Mouse (Mus musculus): ENCODE measurements around the gene Zscan29. TPM values are rescaled to one million over a fixed set of nuclear protein-coding genes. Genes with fewer than 3 reads are reported as not detected.
A peak's percentile ranks its signal among the peaks of the same experiment; 100 is the strongest.

Zscan29 gene
- polyA plus RNA-seq, 1 experiment from 2014 or later, result 15.6 TPM

DNA sequence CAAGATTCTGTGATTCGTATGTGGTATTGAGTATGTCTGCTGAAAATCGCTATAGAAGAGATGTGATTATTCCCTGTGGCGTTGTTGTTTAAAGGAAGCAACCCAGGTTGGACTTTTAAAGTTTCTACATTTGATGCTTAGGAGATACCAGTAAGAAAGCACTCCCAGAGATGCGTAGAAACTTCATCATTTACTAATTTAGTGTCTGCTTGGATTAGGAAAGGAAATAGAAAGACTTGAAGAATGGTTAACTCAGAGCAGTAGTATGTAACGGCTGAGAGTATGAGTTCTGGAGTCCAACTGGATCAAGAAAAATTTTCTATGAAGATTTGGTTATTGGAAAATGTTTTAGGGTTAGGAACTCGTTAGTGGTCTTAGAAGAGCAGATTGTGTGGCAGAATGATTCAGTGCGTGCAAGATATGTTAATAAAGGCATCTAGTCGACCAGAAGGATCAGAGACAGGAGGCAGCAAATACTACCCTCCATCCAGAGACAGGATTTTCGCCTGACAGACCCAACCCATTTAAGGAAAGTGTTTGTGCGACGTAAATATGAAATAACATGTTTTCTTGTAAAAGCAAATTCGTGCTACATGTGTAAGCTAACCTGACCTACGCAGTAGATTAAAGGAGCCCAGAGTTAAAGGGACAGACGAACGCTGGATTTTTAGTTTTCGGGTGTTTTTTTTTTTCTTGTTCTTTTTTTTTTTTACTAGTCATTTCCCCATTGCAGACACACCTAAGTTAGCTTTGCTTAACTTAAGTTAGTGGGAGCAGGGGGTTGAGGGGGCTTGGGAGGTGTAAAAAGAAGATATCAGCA is 29.5 kb downstream of the Zscan29 start:
- WGBS, result 79% methylated on average over 16 of the region's 16 CpGs
- Histone ChIP-seq H3K4me3 (ENCODE audit: low read depth, low read length) (peak overlapping the region; percentile 62), H3K9me3 (ENCODE audit: control insufficient read depth, low read length) (no peaks in the 10 kb centered on the region; the same call in 1 of the 2 replicates), H3K27me3 (ENCODE audit: control insufficient read depth, insufficient read depth, low read length) (no peaks in the 10 kb centered on the region), H3K9ac (ENCODE audit: low read length) (peak overlapping the region; percentile 81), H3K4me2 (ENCODE audit: low read depth, low read length, severe bottlenecking) (peak overlapping the region; percentile 64), H3K27ac (ENCODE audit: low read depth, low read length) (peak overlapping the region; percentile 96; the same call in 1 of the 2 replicates), H3K4me1 (replicated peaks; ENCODE audit: control insufficient read depth, insufficient read depth, low read length) (0 out of 2 replicates have a peak, but pooled peaks cover 3% of the 10 kb centered on the region), H3K36me3 (ENCODE audit: control insufficient read depth, insufficient read depth, low read length) (peaks cover 10% of the 10 kb centered on the region)
- DNase-seq (ENCODE audit: low spot score) (no peak), ATAC-seq (replicated peaks; ENCODE audit: low FRiP score) (no peak)

DNA sequence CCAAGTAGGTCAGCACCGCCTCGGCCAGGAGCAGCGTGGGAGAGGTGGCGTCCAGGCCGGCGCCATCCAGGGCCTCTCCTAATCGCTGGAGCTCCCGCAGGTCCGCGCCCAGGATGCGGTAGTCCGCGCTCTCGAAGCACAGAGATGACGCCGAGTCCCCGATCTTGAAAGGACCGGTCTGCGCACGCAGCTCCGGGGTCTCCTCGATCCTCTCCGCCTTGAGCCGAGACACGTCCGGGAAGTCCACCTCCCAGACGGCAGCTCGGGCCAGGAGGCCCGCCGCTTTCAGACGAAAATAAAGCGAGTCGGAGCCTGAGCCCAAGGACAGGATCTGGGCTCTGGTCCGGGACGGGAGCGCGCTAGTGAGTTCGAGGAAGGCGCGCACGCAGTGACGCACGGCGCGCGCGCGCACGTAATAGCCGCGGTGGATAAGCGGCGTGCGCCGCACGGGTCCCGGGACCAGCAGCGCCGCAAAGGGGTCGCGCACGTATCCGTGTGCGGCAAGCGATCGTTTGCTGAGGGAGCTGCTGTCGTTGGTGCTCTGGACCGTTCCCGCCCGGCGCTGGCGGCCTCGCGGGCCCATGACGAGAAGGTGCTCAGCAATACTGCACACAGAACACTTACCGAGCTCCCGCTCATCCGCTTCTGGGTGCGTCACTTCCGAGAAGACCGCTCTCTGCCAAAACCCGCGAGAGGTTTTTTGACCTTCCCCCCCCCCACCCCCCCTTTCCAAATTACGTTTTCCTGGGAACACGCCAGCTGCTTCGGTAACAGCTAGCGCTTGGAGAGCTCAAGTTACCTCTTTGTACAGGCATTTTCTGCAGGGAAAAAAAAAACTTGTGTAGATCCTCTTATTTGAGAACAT is 30.7 kb downstream of the Zscan29 start, which contains the start of the genes Adal and Lcmt2:
Gene Adal, plus strand, starts transcription at position 411 of the 865 bp plus-strand sequence.
Gene Lcmt2, minus strand, starts transcription at position 636 of the 865 bp plus-strand sequence.
- no peaks in the 10 kb centered on the region for H3K27me3 ChIP-seq (ENCODE audit: control insufficient read depth, insufficient read depth, low read length)
- no peaks in the 10 kb centered on the region; the same call in 1 of the 2 replicates for H3K9me3 ChIP-seq (ENCODE audit: control insufficient read depth, low read length)
- H3K4me3 ChIP-seq (ENCODE audit: low read depth, low read length), result peak within 1 kb of the TSS; percentile 62
- peak within 1 kb of the TSS; percentile 81 for H3K9ac ChIP-seq (ENCODE audit: low read length)
- peaks cover 10% of the 10 kb centered on the region for H3K36me3 ChIP-seq (ENCODE audit: control insufficient read depth, insufficient read depth, low read length)
- peak within 1 kb of the TSS; percentile 64 for H3K4me2 ChIP-seq (ENCODE audit: low read depth, low read length, severe bottlenecking)
- peak within 1 kb of the TSS; percentile 96 for H3K27ac ChIP-seq (ENCODE audit: low read depth, low read length)
- ATAC-seq (replicated peaks; ENCODE audit: low FRiP score), result peak; percentile 94
- WGBS, result under 1% methylated on average over 85 of the region's 87 CpGs
- H3K4me1 ChIP-seq (replicated peaks; ENCODE audit: control insufficient read depth, insufficient read depth, low read length), result 0 out of 2 replicates have a peak, but pooled peaks cover 3% of the 10 kb centered on the region
- DNase-seq (ENCODE audit: low spot score), result peak; percentile 94

DNA sequence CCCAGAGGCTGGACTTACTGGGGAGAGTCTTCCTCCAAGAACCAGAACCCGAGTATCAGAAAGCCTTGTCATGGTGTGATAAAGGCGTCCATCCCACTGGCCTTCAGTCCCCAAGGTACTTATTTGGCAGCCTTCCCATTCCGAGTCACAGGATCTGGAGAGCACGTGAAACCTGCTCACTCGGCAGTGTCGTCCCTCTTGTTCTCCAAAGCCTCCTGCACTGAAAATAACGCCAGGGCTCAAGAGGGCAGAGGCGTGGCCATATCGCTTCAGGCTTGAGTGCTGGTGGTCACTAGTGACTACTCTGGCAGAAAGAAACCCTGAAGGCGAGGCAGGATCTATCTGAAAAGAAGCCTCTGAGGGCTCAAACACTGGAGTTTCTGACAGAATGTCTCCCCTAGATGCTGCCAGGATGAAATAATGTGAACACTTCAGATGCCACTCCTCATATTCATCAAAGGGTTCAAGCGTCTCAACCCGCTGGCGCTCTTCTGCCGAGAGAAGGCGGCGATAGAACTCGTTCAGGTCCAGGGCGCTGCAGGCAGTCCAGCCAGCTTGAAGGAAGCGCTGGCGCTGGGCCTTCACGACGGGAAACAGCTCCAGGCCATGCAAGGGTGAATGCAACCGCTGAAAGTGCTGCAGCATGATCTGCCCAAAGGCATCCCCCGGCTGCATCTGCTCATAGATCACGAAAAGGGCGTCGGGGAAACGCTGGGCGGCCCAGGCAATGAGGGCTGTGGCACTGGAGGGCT is 31.5 kb downstream of the Zscan29 start:
- 61% methylated on average over 29 of the region's 29 CpGs for WGBS
- ATAC-seq (replicated peaks; ENCODE audit: low FRiP score) (no peak), DNase-seq (ENCODE audit: low spot score) (peak; percentile 50)
- H3K27ac ChIP-seq (ENCODE audit: low read depth, low read length), result peak overlapping the region; percentile 96
- H3K27me3 ChIP-seq (ENCODE audit: control insufficient read depth, insufficient read depth, low read length), result no peaks in the 10 kb centered on the region
- H3K9ac ChIP-seq (ENCODE audit: low read length), result peak overlapping the region; percentile 81
- H3K4me3 ChIP-seq (ENCODE audit: low read depth, low read length), result peak overlapping the region; percentile 62
- H3K36me3 ChIP-seq (ENCODE audit: control insufficient read depth, insufficient read depth, low read length), result peaks cover 10% of the 10 kb centered on the region
- H3K4me1 ChIP-seq (replicated peaks; ENCODE audit: control insufficient read depth, insufficient read depth, low read length), result 0 out of 2 replicates have a peak, but pooled peaks cover 3% of the 10 kb centered on the region
- no peaks in the 10 kb centered on the region; the same call in 1 of the 2 replicates for H3K9me3 ChIP-seq (ENCODE audit: control insufficient read depth, low read length)
- H3K4me2 ChIP-seq (ENCODE audit: low read depth, low read length, severe bottlenecking), result peak overlapping the region; percentile 64

- WGBS, result 98% methylated on average over 4 of the region's 4 CpGs
- peaks cover 10% of the 10 kb centered on the region for H3K36me3 ChIP-seq (ENCODE audit: control insufficient read depth, insufficient read depth, low read length)
- no peak overlapping the region for H3K9ac ChIP-seq (ENCODE audit: low read length)
- no peak overlapping the region for H3K4me2 ChIP-seq (ENCODE audit: low read depth, low read length, severe bottlenecking)
- H3K9me3 ChIP-seq (ENCODE audit: control insufficient read depth, low read length), result no peaks in the 10 kb centered on the region; the same call in 1 of the 2 replicates
- DNase-seq (ENCODE audit: low spot score), result no peak
- H3K27ac ChIP-seq (ENCODE audit: low read depth, low read length), result no peak overlapping the region
- 0 out of 2 replicates have a peak, but pooled peaks cover 3% of the 10 kb centered on the region for H3K4me1 ChIP-seq (replicated peaks; ENCODE audit: control insufficient read depth, insufficient read depth, low read length)
- no peak for ATAC-seq (replicated peaks; ENCODE audit: low FRiP score)
- H3K27me3 ChIP-seq (ENCODE audit: control insufficient read depth, insufficient read depth, low read length), result no peaks in the 10 kb centered on the region
- no peak overlapping the region for H3K4me3 ChIP-seq (ENCODE audit: low read depth, low read length)
Observed at GRCm38 (mm10) chr2:121137371-121137770, 33.6 kb downstream of the Zscan29 start.

- no peak overlapping the region for H3K4me3 ChIP-seq (ENCODE audit: low read depth, low read length)
- no peaks in the 10 kb centered on the region for H3K27me3 ChIP-seq (ENCODE audit: control insufficient read depth, insufficient read depth, low read length)
- ATAC-seq (replicated peaks; ENCODE audit: low FRiP score) (no peak), DNase-seq (ENCODE audit: low spot score) (no peak)
- 82% methylated on average over 1 of the region's 1 CpGs for WGBS
- H3K36me3 ChIP-seq (ENCODE audit: control insufficient read depth, insufficient read depth, low read length), result no peaks in the 10 kb centered on the region
- H3K27ac ChIP-seq (ENCODE audit: low read depth, low read length), result no peak overlapping the region
- H3K9me3 ChIP-seq (ENCODE audit: control insufficient read depth, low read length), result no peaks in the 10 kb centered on the region
- no peak overlapping the region for H3K4me2 ChIP-seq (ENCODE audit: low read depth, low read length, severe bottlenecking)
- no peaks in the 10 kb centered on the region for H3K4me1 ChIP-seq (replicated peaks; ENCODE audit: control insufficient read depth, insufficient read depth, low read length)
- no peak overlapping the region for H3K9ac ChIP-seq (ENCODE audit: low read length)
Observed at GRCm38 (mm10) chr2:121132822-121133221, 38.1 kb downstream of the Zscan29 start.

DNA sequence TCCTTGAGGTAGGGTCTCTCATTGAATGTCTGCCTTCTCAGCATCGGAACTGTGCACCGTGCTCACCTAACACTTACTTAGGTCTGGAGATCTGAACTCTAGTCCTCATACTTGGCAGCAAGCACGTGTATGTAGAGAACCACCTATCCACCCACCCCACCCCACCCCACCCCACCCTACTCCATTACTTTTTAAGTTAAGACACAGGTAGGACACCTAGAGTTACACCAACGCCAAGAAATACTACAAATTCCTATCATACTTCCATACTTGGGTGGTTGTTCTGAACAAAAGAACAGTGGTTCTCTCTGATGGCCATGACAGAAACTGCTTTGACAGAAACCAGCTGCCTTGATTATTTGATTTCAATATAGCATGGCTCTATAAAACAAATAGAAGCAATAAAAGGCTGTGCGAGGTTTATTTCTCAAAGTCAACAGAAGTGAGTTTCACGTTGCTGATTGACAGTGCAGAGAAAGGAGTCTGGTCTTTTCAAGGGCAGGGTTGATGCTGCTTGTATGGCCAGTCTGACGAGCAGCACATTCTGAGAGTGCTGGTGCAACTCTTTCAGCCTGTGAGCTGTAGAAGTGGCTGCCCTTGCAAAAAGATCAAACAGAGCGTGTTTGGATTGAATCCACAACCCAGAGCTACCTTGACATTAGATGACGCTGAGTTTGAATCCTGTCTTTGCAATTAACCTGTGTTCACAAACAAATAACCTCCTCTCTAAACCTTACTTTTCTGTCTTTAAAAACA is 41.9 kb downstream of the Zscan29 start:
- ATAC-seq (replicated peaks; ENCODE audit: low FRiP score), result no peak
- Histone ChIP-seq H3K4me1 (replicated peaks; ENCODE audit: control insufficient read depth, insufficient read depth, low read length) (no peaks in the 10 kb centered on the region), H3K9me3 (ENCODE audit: control insufficient read depth, low read length) (no peaks in the 10 kb centered on the region), H3K4me2 (ENCODE audit: low read depth, low read length, severe bottlenecking) (no peak overlapping the region), H3K36me3 (ENCODE audit: control insufficient read depth, insufficient read depth, low read length) (no peaks in the 10 kb centered on the region), H3K27ac (ENCODE audit: low read depth, low read length) (no peak overlapping the region), H3K4me3 (ENCODE audit: low read depth, low read length) (no peak overlapping the region), H3K27me3 (ENCODE audit: control insufficient read depth, insufficient read depth, low read length) (no peaks in the 10 kb centered on the region), H3K9ac (ENCODE audit: low read length) (no peak overlapping the region)
- 79% methylated on average over 9 of the region's 9 CpGs for WGBS
- no peak for DNase-seq (ENCODE audit: low spot score)

DNA sequence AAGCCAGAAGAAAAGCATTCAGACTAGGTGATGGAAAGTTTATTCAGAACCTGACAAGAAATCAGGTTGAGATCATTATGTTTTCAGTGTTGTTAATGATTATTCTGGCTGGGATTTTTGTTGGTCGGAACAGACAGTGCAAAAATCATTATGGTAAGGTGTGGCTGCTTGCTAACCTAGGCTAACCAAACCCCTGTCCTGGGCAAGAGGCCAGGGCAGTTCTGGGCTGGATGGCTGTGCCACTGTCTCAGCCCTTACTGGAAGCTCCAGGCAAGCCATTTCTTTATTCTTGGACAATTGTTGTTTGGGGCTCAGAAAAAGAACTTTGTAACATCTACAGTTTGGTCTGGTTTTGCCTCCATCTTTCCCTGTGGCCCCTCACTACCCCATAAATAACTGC is 43.4 kb downstream of the Zscan29 start:
- WGBS, result 74% methylated on average over 1 of the region's 1 CpGs
- ATAC-seq (replicated peaks; ENCODE audit: low FRiP score), result no peak

More for the DNA sequence above, 43.4 kb downstream of the Zscan29 start:
- Histone ChIP-seq H3K9me3 (ENCODE audit: control insufficient read depth, low read length) (no peaks in the 10 kb centered on the region), H3K4me1 (replicated peaks; ENCODE audit: control insufficient read depth, insufficient read depth, low read length) (no peaks in the 10 kb centered on the region), H3K4me3 (ENCODE audit: low read depth, low read length) (no peak overlapping the region), H3K27ac (ENCODE audit: low read depth, low read length) (no peak overlapping the region), H3K27me3 (ENCODE audit: control insufficient read depth, insufficient read depth, low read length) (no peaks in the 10 kb centered on the region), H3K36me3 (ENCODE audit: control insufficient read depth, insufficient read depth, low read length) (no peaks in the 10 kb centered on the region), H3K9ac (ENCODE audit: low read length) (no peak overlapping the region), H3K4me2 (ENCODE audit: low read depth, low read length, severe bottlenecking) (no peak overlapping the region)
- DNase-seq (ENCODE audit: low spot score), result no peak

Measured in forebrain, embryonic 11.5 days (tissue).